Mouse (Mus musculus) midbrain, embryonic 13.5 days (tissue): ENCODE results near the gene Rspo4. TPM values are rescaled to one million over a fixed set of nuclear protein-coding genes. Genes with fewer than 3 reads are reported as not detected.

ENCODE experiments used
- ATAC-seq: fragments of 200-750 bp; cut with Nextera tagmentation; 2 replicates; pipeline ENCODE4 v1.8.0; 2017; ENCODE audit warnings: mild to moderate bottlenecking, moderate TSS enrichment, moderate library complexity
- H3K27ac ChIP-seq: fragments of 300-500 bp; sonication (generic); 2 replicates; pipeline ENCODE4 v1.5.1; 2015; ENCODE audit warnings: inconsistent platforms, mild to moderate bottlenecking, moderate library complexity
- H3K27me3 ChIP-seq: fragments of 300-500 bp; sonication (generic); 2 replicates; pipeline ENCODE4 v1.6.1; 2015; ENCODE audit warnings: mild to moderate bottlenecking, inconsistent platforms
- H3K36me3 ChIP-seq: fragments of 300-500 bp; sonication (generic); 2 replicates; pipeline ENCODE4 v1.6.1; 2015; ENCODE audit warnings: mild to moderate bottlenecking, inconsistent platforms
- H3K4me1 ChIP-seq: fragments of 300-500 bp; sonication (generic); replicated peaks from 2 replicates; pipeline ENCODE4 v1.6.1; 2015; ENCODE audit warnings: inconsistent platforms
- H3K4me2 ChIP-seq: fragments of 300-500 bp; sonication (generic); replicated peaks from 2 replicates; pipeline ENCODE4 v1.6.1; 2015; ENCODE audit warnings: moderate library complexity, mild to moderate bottlenecking, inconsistent platforms
- H3K4me3 ChIP-seq: fragments of 300-500 bp; sonication (generic); replicated peaks from 2 replicates; pipeline ENCODE4 v1.5.1; 2015; ENCODE audit warnings: mild to moderate bottlenecking, inconsistent platforms
- H3K9ac ChIP-seq: fragments of 300-500 bp; sonication (generic); replicated peaks from 2 replicates; pipeline ENCODE4 v1.6.1; 2015; ENCODE audit warnings: mild to moderate bottlenecking, inconsistent platforms
- H3K9me3 ChIP-seq: fragments of 300-500 bp; sonication (generic); 2 replicates; pipeline ENCODE4 v1.6.1; 2016; ENCODE audit warnings: mild to moderate bottlenecking, inconsistent platforms
- WGBS: fragments of 180-500 bp; shearing (Covaris S2); methylation state at CpG from one replicate; pipeline ENCODE4 v1.1.7; 2015; 5-methylcytosine and 5-hydroxymethylcytosine counted together
- polyA plus RNA-seq: library from polyadenylated mRNA; unstranded; fragments of >200 nt; fragmentation: Nextera tagmentation; extraction: Ambion mirVana; gene quantifications from 2 replicates; pipeline ENCODE4 v1.2.1, GENCODE M21; 2015

Gene Rspo4
- polyA plus RNA-seq, 1 experiment from 2014 or later, result 0.07 TPM

DNA sequence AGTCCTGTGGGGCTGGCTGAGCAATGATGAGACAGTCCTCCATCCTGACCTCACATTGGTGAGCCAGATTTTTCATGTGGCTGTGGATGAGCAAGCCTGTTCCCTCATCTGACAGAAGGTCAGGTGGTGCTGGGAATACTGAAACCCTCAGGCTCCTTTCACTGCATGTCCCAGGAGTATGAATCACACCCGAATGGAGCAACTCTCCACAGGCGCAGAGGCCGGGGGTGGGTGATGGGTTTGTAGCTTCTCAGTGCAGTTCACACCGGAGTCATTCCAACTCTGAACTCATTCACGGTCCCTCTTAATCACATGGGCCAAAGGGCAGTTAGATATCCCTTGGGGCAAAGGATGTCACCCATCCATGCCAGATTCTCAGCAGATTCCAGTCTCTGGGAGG lies 71.4 kb downstream of the Rspo4 start:
- no peak overlapping the region for H3K4me3 ChIP-seq
- WGBS, result 82% methylated on average over 5 of the region's 5 CpGs
- no peaks in the 10 kb centered on the region for H3K9me3 ChIP-seq
- no peak overlapping the region for H3K27ac ChIP-seq
- no peak for ATAC-seq
- no peaks in the 10 kb centered on the region for H3K36me3 ChIP-seq
- H3K4me2 ChIP-seq, result no peak overlapping the region
- H3K4me1 ChIP-seq, result peaks cover 8% of the 10 kb centered on the region; the same call in 1 of the 2 replicates
- no peak overlapping the region for H3K9ac ChIP-seq
- no peaks in the 10 kb centered on the region for H3K27me3 ChIP-seq

DNA sequence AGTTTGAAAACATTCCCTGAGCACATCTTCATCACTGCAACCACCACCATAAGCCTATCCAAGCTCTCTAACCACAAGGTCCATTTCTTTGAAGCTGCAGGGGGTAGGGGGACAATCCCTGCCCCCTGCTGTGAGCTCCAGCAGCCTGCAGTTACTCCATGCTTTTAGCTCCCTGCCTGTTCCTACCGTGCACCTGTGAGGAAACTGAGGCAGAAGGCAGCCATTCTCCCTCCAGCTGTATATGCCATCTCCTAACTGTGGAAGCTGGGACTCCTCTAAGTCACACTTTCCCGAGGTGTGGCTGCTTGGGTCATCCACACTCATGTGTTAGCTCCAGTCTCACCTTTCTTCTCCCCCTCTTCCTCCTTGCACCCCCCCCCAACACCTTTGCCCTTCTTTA lies 72.4 kb downstream of the Rspo4 start:
- Histone ChIP-seq H3K4me1 (peaks cover 8% of the 10 kb centered on the region; the same call in 1 of the 2 replicates), H3K4me3 (no peak overlapping the region), H3K36me3 (no peaks in the 10 kb centered on the region), H3K9me3 (no peaks in the 10 kb centered on the region), H3K9ac (no peak overlapping the region), H3K4me2 (no peak overlapping the region), H3K27ac (no peak overlapping the region), H3K27me3 (no peaks in the 10 kb centered on the region)
- no peak for ATAC-seq
- WGBS, result 26% methylated on average over 2 of the region's 2 CpGs

DNA sequence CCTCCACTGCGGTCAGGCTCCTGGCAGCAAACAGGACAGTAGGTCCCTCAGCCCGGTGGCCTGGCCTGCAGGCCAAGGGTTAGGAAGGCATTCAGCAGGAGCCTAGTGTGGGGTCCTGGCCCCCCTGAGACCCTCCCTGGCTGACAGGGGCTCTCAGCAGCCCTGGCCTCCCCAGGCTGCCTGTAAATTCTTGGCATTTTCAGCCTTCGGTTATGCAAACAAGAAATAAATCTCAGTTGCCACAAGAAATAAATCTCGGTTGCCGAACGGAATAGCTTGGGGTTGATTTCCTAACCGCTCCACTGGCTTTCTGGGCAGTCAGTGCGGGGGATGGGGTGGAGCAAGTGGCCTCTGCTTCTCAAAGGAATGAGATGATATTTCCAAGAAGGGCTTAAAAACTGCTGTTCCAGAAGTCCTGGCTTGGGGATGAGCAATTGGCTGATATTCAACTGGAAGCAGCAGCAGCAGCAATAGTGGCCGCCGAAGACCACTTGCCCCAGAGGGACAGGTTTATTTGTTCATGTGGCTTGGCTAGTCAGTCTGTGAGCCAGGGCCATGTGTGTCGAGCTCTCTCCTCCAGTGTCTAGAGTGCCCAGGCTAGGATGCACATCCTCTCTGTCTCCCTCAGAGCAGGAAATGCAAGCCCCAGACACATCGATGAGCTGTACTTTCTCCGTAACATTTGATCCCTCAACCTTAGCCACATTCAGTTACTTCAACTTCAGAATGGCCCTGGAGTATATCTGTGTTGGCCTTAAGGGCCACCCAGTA lies 73.5 kb downstream of the Rspo4 start:
- 72% methylated on average over 13 of the region's 13 CpGs for WGBS
- ATAC-seq, result no peak
- Histone ChIP-seq H3K4me1 (peaks cover 5% of the 10 kb centered on the region; the same call in 1 of the 2 replicates), H3K4me2 (no peak overlapping the region), H3K27ac (no peak overlapping the region), H3K4me3 (no peak overlapping the region), H3K9me3 (no peaks in the 10 kb centered on the region), H3K27me3 (no peaks in the 10 kb centered on the region), H3K9ac (no peak overlapping the region), H3K36me3 (no peaks in the 10 kb centered on the region)

DNA sequence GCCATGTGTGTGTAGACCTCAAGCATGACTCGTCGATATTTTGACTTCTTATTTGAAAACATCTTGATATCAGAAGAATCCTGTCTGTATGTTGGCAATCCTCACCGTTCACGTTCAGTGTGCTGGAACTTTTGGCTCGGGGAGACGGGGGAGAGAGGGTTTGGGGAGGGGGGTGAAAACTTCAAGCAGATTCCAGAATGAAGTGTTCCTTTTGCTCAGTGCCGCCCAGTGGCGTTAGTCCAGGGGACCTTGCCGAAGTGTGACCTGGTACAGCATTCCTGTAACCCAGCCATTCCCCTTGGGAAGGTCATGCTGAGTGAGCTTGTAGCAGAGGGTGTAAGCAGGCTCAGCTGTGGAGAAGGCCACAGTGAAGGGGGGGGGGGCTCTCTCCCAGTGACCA lies 76.4 kb downstream of the Rspo4 start:
- Histone ChIP-seq H3K9me3 (no peaks in the 10 kb centered on the region), H3K36me3 (no peaks in the 10 kb centered on the region), H3K27me3 (no peaks in the 10 kb centered on the region), H3K4me1 (peaks cover 8% of the 10 kb centered on the region; the same call in 1 of the 2 replicates), H3K4me2 (no peak overlapping the region), H3K27ac (no peak overlapping the region), H3K4me3 (no peak overlapping the region), H3K9ac (no peak overlapping the region)
- ATAC-seq, result no peak
- 75% methylated on average over 9 of the region's 9 CpGs for WGBS

GRCm38 (mm10) chr2:151921068-151921467 lies 78.3 kb downstream of the Rspo4 start:
- peaks cover 7% of the 10 kb centered on the region; the same call in 1 of the 2 replicates for H3K4me1 ChIP-seq
- H3K27ac ChIP-seq, result no peak overlapping the region
- H3K9me3 ChIP-seq, result no peaks in the 10 kb centered on the region
- H3K4me3 ChIP-seq, result no peak overlapping the region
- 59% methylated on average over 8 of the region's 8 CpGs for WGBS
- no peak overlapping the region for H3K9ac ChIP-seq
- no peaks in the 10 kb centered on the region for H3K27me3 ChIP-seq
- ATAC-seq, result no peak; the same call in 1 of the 2 replicates
- H3K36me3 ChIP-seq, result no peaks in the 10 kb centered on the region
- no peak overlapping the region for H3K4me2 ChIP-seq

DNA sequence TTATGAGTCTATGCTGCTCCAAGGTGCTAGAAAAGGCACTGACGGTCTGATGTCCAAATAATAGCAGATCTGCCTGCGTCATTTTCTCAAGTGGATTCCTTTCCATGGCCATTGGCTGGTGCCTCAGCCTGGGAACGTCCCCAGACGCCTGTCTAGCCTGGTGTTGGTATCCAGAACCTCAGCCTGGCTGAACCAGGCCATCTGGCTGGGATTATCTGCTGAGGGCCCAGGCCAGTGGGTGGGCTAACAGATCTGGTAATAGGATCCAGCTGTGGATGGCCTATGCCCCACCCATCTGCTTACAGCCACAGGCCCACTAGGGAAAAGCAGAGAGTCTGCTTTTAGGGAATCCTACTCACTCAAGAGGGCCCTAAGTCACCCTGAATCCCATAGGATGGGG lies 78.9 kb downstream of the Rspo4 start:
- no peaks in the 10 kb centered on the region for H3K27me3 ChIP-seq
- no peak overlapping the region for H3K4me2 ChIP-seq
- H3K9me3 ChIP-seq, result no peaks in the 10 kb centered on the region
- H3K36me3 ChIP-seq, result no peaks in the 10 kb centered on the region
- 52% methylated on average over 4 of the region's 4 CpGs for WGBS
- no peak overlapping the region for H3K4me3 ChIP-seq
- H3K4me1 ChIP-seq, result peaks cover 6% of the 10 kb centered on the region; the same call in 1 of the 2 replicates
- H3K27ac ChIP-seq, result no peak overlapping the region
- H3K9ac ChIP-seq, result no peak overlapping the region
- ATAC-seq, result peak; percentile 46; the same call in 1 of the 2 replicates

Other genes with a start within 250 kb of the Rspo4 start
- 9.4 and 12.6 TPM in 2 replicates for gene Snph, start 210.3 kb upstream of the Rspo4 start, polyA plus RNA-seq
- gene Rad21l, start 174.4 kb upstream of the Rspo4 start, polyA plus RNA-seq, result not detected in 2 replicates
- gene Tmem74b, start 140.9 kb upstream of the Rspo4 start, polyA plus RNA-seq, result 15.1 and 16.0 TPM in 2 replicates
- gene Psmf1, start 98.7 kb upstream of the Rspo4 start, polyA plus RNA-seq, result 58.2 and 60.8 TPM in 2 replicates
- 0.10 and 0.11 TPM in 2 replicates for gene Angpt4, start 68.3 kb downstream of the Rspo4 start, polyA plus RNA-seq
- gene Fam110a, start 137.3 kb downstream of the Rspo4 start, polyA plus RNA-seq, result 97.0 and 97.3 TPM in 2 replicates
- gene Slc52a3, start 153.6 kb downstream of the Rspo4 start, polyA plus RNA-seq, result 0.55 and 0.99 TPM in 2 replicates
- gene Scrt2, start 238.6 kb downstream of the Rspo4 start, polyA plus RNA-seq, result 16.3 and 20.0 TPM in 2 replicates